Mouse (Mus musculus): ENCODE measurements around the gene Tie1.

DNA sequence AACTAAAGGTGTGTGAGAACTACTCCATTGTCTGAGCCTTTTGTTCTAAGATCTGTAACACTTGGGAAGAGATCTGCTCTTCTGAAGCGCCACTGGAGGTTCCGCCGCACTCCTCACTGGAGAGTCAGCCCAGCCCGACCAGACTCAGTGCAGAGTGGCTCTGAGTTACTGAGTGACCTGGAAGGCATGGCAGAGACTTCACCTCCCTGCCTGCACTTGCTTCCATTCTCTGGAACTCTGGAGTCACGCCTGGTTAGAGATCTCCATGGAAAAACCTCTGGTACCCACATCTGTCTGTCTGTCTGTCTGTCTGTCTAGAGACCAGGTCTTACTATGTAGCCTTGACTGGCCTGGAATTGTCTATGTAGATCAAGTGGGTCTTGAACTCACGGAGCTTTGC, 45.7 kb upstream of the Tie1 start:
- TF ChIP-seq EP300 (IDR thresholded peaks at IDR 0.05; ENCODE audit: low read depth) (no peak), CTCF (IDR thresholded peaks at IDR 0.05; ENCODE audit: low read depth) (no peak)
